ENCODE assay signal across 8 mouse cellular contexts in genomic region chr3:79568629-79569350, GRCm38 (mm10). TPM values are rescaled to one million over a fixed set of nuclear protein-coding genes. Genes with fewer than 3 reads are reported as not detected.
DNase-seq lines count a peak whose midpoint lies in the region; ATAC-seq lines count a peak whose summit lies in the region.

No protein-coding gene starts in this region.

- H3K4me1 ChIP-seq in limb, embryonic 15.5 days, result peaks cover 8% of the 10 kb centered on the region

- H3K4me3 ChIP-seq in limb, embryonic 15.5 days, result peak overlapping the region; percentile 80

- peak; percentile 59 for DNase-seq in cerebellum, adult 9-10 months
- no peak for DNase-seq in cerebellum, adult 8-10 months
- DNase-seq in spleen, postnatal 36 days (ENCODE audit: low spot score in 2 of 2), result peak; percentile 77 to 81
- no peak for DNase-seq in spleen, postnatal 4 days (ENCODE audit: low spot score in 2 of 2)
- no peak for DNase-seq in frontal cortex, postnatal 10 days (ENCODE audit: low spot score in 2 of 2)
- DNase-seq in thymus, adult 18-20 months, result no peak
- DNase-seq in retina, embryonic 14.5 days (ENCODE audit: low spot score), result no peak

- H3K36me3 ChIP-seq in limb, embryonic 15.5 days, result no peaks in the 10 kb centered on the region

- no peak overlapping the region for H3K9ac ChIP-seq in limb, embryonic 15.5 days

- ATAC-seq in limb, embryonic 15.5 days (ENCODE audit: insufficient number of reproducible peaks, low FRiP score, low TSS enrichment, low read depth), result no peak

- peak overlapping the region; percentile 90 for H3K4me2 ChIP-seq in limb, embryonic 15.5 days

- H3K27me3 ChIP-seq in limb, embryonic 15.5 days, result no peaks in the 10 kb centered on the region

- 63% methylated on average over 13 of the region's 16 CpGs for WGBS in limb, embryonic 15.5 days

- no peaks in the 10 kb centered on the region for H3K9me3 ChIP-seq in limb, embryonic 15.5 days

- peak overlapping the region; percentile 85 for H3K27ac ChIP-seq in limb, embryonic 15.5 days

RNA-seq across cellular contexts. Expression of gene Fnip2, which starts 1.2 kb away (rescaled TPM):
- 3.5 and 3.6 TPM in 2 replicates for polyA plus RNA-seq in limb, embryonic 15.5 days (2015; fragmentation: Nextera tagmentation; extraction: Ambion mirVana)

RNA-seq across cellular contexts. Expression of gene Ppid, which starts 22.4 kb away (rescaled TPM):
- polyA plus RNA-seq in limb, embryonic 15.5 days (2015; fragmentation: Nextera tagmentation; extraction: Ambion mirVana), result 151 and 157 TPM in 2 replicates

Comparison
In these comparisons a context has a peak if more than half of its experiments do, and no peak if none do; other contexts are left out.
1. DNase-seq: peak in cerebellum, adult 9-10 months (single experiment) and spleen, postnatal 36 days (2 of 2); none in cerebellum, adult 8-10 months (single experiment), spleen, postnatal 4 days (0 of 2), frontal cortex, postnatal 10 days (0 of 2), thymus, adult 18-20 months (0 of 2) and retina, embryonic 14.5 days (single experiment).